In the genomic region with DNA sequence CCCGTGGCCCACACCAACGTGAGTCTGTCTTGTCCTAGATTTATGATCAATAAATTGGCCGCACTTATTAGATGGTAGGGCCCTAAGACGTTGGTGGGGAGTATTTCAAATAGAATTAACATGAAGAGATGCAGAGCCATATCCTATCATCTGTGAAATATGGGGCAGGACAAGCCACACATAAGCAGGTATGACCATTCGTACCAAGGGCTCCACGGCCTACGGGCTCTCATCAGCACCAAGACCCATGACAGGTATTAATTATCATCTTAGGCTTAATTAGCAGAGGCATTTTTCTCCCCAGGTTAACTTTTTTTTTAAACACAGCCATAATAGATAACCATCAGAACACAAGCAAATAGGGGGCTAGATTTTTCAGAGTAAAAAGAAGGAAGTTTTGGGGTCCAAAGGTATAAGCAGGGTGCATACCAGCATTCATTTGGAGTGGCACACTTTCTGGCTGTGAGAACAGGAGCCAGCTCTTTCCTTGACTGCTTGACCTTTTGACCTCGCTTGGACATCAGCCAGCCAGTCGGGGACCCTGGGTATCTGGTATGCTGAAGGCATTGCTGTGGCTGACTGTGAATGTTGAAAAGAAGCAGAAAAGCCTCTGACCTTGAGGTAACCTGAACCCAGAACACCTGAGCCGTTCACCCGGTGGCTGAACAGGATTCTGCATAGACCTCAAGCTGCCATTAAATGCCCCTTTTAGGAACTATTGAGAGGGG, we compare ENCODE assay signal across 9 mouse cellular contexts.
DNase-seq lines count a peak whose midpoint lies in the region; ATAC-seq lines count a peak whose summit lies in the region.
"Had no signal": no experiment of that assay in that cellular context is flagged by ENCODE, and none has a peak within 500 bp of the region (broad histone marks: within the 10 kb centered on the region; RNA-seq: fewer than 3 reads in every experiment).

No protein-coding gene starts in this region.

- H3K4me2 ChIP-seq in intestine, embryonic 15.5 days (replicated peaks), result no peak overlapping the region
- H3K4me2 ChIP-seq in intestine, embryonic 16.5 days (ENCODE audit: low read depth, low read length), result no peak overlapping the region
- H3K4me2 ChIP-seq in midbrain, embryonic 14.5 days (ENCODE audit: low read length), result no peak overlapping the region

- 0 out of 2 replicates have a peak, but pooled peaks cover 4% of the 10 kb centered on the region for H3K4me1 ChIP-seq in intestine, embryonic 15.5 days (replicated peaks)
- peaks cover 10% of the 10 kb centered on the region; the same call in 1 of the 2 replicates for H3K4me1 ChIP-seq in intestine, embryonic 16.5 days (ENCODE audit: control insufficient read depth, insufficient read depth, low read length)
- H3K4me1 ChIP-seq in midbrain, embryonic 14.5 days (ENCODE audit: control insufficient read depth, insufficient read depth, low read length), result peaks cover 27% of the 10 kb centered on the region

- H3K36me3 ChIP-seq in intestine, embryonic 15.5 days, result no peaks in the 10 kb centered on the region
- H3K36me3 ChIP-seq in intestine, embryonic 16.5 days (ENCODE audit: control insufficient read depth, insufficient read depth, low read length), result no peaks in the 10 kb centered on the region
- no peaks in the 10 kb centered on the region for H3K36me3 ChIP-seq in midbrain, embryonic 14.5 days (ENCODE audit: control insufficient read depth, insufficient read depth, low read length)

- 30% methylated on average over 11 of the region's 11 CpGs for WGBS in intestine, embryonic 15.5 days
- 34% methylated on average over 11 of the region's 11 CpGs for WGBS in intestine, embryonic 16.5 days
- WGBS in midbrain, embryonic 14.5 days, result 40% methylated on average over 11 of the region's 11 CpGs

- no peak overlapping the region for H3K27ac ChIP-seq in intestine, embryonic 15.5 days
- H3K27ac ChIP-seq in intestine, embryonic 16.5 days (ENCODE audit: low read length), result no peak overlapping the region
- H3K27ac ChIP-seq in midbrain, embryonic 14.5 days (replicated peaks; ENCODE audit: low read depth, low read length), result peak overlapping the region; percentile 71
- H3K27ac ChIP-seq: macrophage had no signal

- peak; percentile 50 for DNase-seq in adrenal gland, adult 8-10 months
- peak; percentile 66 for DNase-seq in kidney, adult 18-20 months
- DNase-seq in midbrain, embryonic 14.5 days, result no peak
- DNase-seq in ovary, adult 18-20 months (ENCODE audit: low spot score), result no peak
- DNase-seq in frontal cortex, postnatal 36 days (ENCODE audit: low spot score in 2 of 2), result no peak
- DNase-seq in cerebellum, adult 11-12 months, result no peak

- 0 out of 2 replicates have a peak, but pooled peaks have one; percentile 23 for ATAC-seq in intestine, embryonic 15.5 days
- no peak for ATAC-seq in intestine, embryonic 16.5 days
- no peak for ATAC-seq in midbrain, embryonic 14.5 days (ENCODE audit: low FRiP score, low TSS enrichment)

- H3K4me3 ChIP-seq in intestine, embryonic 15.5 days (replicated peaks), result no peak overlapping the region
- no peak overlapping the region for H3K4me3 ChIP-seq in intestine, embryonic 16.5 days (ENCODE audit: low read length)
- H3K4me3 ChIP-seq in midbrain, embryonic 14.5 days (replicated peaks; ENCODE audit: low read depth, low read length), result no peak overlapping the region

- H3K9me3 ChIP-seq in intestine, embryonic 15.5 days, result no peaks in the 10 kb centered on the region
- H3K9me3 ChIP-seq in intestine, embryonic 16.5 days (ENCODE audit: control insufficient read depth, low read length), result no peaks in the 10 kb centered on the region
- H3K9me3 ChIP-seq in midbrain, embryonic 14.5 days (ENCODE audit: control insufficient read depth, low read length), result no peaks in the 10 kb centered on the region

- no peaks in the 10 kb centered on the region for H3K27me3 ChIP-seq in intestine, embryonic 15.5 days (replicated peaks)
- H3K27me3 ChIP-seq in intestine, embryonic 16.5 days (replicated peaks; ENCODE audit: control insufficient read depth, insufficient read depth, low read length), result no peaks in the 10 kb centered on the region
- H3K27me3 ChIP-seq in midbrain, embryonic 14.5 days (ENCODE audit: control insufficient read depth, insufficient read depth, low read length), result no peaks in the 10 kb centered on the region

- no peak overlapping the region for H3K9ac ChIP-seq in intestine, embryonic 15.5 days
- no peak overlapping the region for H3K9ac ChIP-seq in intestine, embryonic 16.5 days (ENCODE audit: low read depth, low read length)
- H3K9ac ChIP-seq in midbrain, embryonic 14.5 days (replicated peaks; ENCODE audit: low read length), result no peak overlapping the region

Comparison
In these comparisons a context has a peak if more than half of its experiments do, and no peak if none do; other contexts are left out.
1. DNase-seq: peak in adrenal gland, adult 8-10 months (single experiment) and kidney, adult 18-20 months (single experiment); none in midbrain, embryonic 14.5 days (single experiment), ovary, adult 18-20 months (single experiment), frontal cortex, postnatal 36 days (0 of 2) and cerebellum, adult 11-12 months (single experiment).